Mouse (Mus musculus): ENCODE results near the gene Krt79. TPM values are rescaled to one million over a fixed set of nuclear protein-coding genes. Genes with fewer than 3 reads are reported as not detected.

Gene Krt79
- polyA plus RNA-seq, 1 experiment from 2014 or later, result not detected

DNA sequence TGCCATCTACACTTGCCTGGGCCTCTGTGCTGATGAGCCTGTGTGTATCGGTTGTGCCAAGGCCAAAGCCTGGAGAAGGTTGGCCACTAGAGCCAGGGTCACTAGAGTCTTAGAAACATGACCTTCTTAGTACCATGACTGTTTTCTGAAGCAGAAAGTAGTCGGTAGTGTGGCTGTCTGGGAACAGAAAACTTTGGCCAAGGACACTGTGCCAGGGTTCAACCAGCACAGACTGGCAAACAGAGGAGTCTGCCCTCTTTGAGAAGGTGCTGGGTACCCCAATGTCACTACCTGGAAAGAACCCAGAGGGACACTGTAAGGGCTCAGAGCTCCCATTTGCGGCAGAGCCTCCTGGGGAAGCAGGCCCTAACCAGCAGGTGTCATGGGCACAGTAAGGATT is 36.5 kb upstream of the Krt79 start:
- Histone ChIP-seq H3K4me3 (ENCODE audit: low read depth, low read length) (no peak overlapping the region), H3K4me1 (ENCODE audit: control insufficient read depth, insufficient read depth, low read length) (peaks cover 25% of the 10 kb centered on the region), H3K4me2 (ENCODE audit: low read depth, severe bottlenecking) (peak overlapping the region; percentile 74; the same call in 1 of the 2 replicates), H3K9ac (ENCODE audit: low read length) (peak overlapping the region; percentile 73), H3K9me3 (ENCODE audit: control insufficient read depth, low read length) (no peaks in the 10 kb centered on the region), H3K36me3 (ENCODE audit: control insufficient read depth, insufficient read depth, low read length) (no peaks in the 10 kb centered on the region), H3K27ac (replicated peaks; ENCODE audit: low read depth, low read length) (no peak overlapping the region; the same call in 1 of the 2 replicates), H3K27me3 (ENCODE audit: control insufficient read depth, insufficient read depth, low read length) (no peaks in the 10 kb centered on the region)
- no peak for DNase-seq (ENCODE audit: low spot score)
- WGBS, result 52% methylated on average over 3 of the region's 3 CpGs
- ATAC-seq (ENCODE audit: insufficient number of reproducible peaks, low FRiP score, low TSS enrichment, low read depth), result no peak

DNA sequence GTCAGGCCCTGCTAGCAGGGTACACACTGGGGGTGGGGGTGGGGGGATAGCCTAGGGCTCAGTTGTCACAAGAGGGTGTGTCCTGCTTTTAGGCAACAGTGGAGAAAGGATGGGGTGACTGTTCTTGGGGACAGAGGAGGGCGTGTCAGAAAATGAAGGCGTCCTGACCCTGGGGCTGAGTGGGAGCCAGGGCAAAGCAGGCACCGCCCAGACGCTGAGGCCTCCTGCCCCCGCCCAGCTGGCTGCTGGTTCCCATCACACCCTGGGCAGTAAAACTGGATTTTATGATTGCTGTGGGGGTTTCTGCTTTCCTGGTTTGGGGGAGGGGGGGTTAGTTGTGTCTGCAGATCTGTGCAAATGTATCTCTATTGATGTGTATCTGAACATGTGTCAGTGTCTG is 35.9 kb upstream of the Krt79 start:
- no peaks in the 10 kb centered on the region for H3K27me3 ChIP-seq (ENCODE audit: control insufficient read depth, insufficient read depth, low read length)
- DNase-seq (ENCODE audit: low spot score) (peak; percentile 61), ATAC-seq (ENCODE audit: insufficient number of reproducible peaks, low FRiP score, low TSS enrichment, low read depth) (0 out of 2 replicates have a peak, but pooled peaks have one; percentile 22)
- no peak overlapping the region for H3K9ac ChIP-seq (ENCODE audit: low read length)
- H3K36me3 ChIP-seq (ENCODE audit: control insufficient read depth, insufficient read depth, low read length), result no peaks in the 10 kb centered on the region
- 26% methylated on average over 5 of the region's 5 CpGs for WGBS
- no peak overlapping the region for H3K4me3 ChIP-seq (ENCODE audit: low read depth, low read length)
- H3K27ac ChIP-seq (replicated peaks; ENCODE audit: low read depth, low read length), result 0 out of 2 replicates have a peak overlapping the region, but pooled peaks have one; percentile 8
- no peaks in the 10 kb centered on the region for H3K9me3 ChIP-seq (ENCODE audit: control insufficient read depth, low read length)
- H3K4me2 ChIP-seq (ENCODE audit: low read depth, severe bottlenecking), result no peak overlapping the region
- H3K4me1 ChIP-seq (ENCODE audit: control insufficient read depth, insufficient read depth, low read length), result peaks cover 25% of the 10 kb centered on the region

DNA sequence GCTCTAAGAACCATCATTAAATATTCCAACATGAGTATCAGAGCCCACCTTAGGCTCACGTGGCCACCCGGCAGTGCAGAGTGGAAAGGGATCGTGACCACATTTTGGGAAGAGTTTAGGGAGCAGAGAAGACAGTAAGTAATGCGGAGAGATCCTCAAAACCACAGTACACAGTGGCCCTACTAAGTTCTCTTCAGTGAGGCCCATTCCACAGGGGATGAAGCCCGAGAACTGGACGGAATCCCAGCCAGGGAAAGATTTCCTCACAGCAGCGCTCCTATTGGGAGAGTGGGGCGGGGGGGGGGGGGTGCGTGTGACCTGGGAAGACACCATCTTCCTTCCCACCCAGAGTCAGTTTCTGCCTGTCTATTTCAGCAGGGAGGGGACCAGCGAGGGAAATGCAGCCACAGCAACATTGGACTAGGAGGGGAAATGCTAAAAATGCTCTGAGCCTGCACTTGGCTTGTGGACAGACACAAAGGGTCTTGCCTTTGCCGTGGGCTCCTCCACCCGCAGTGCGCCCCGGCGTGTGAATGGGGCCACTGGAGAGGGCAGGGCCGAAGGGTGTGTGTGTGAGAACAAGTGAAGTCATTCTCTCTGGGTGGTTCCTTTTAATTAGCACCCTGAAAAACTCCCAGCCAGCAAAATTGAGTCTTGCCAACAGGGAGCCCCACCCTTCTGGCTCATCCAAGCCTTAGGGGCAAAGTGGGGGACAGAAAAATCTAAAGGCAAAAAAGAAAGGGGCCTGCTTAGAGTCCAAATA is 34.1 kb upstream of the Krt79 start:
- no peak overlapping the region for H3K4me2 ChIP-seq (ENCODE audit: low read depth, severe bottlenecking)
- DNase-seq (ENCODE audit: low spot score) (no peak), ATAC-seq (ENCODE audit: insufficient number of reproducible peaks, low FRiP score, low TSS enrichment, low read depth) (no peak)
- no peak overlapping the region for H3K27ac ChIP-seq (replicated peaks; ENCODE audit: low read depth, low read length)
- H3K36me3 ChIP-seq (ENCODE audit: control insufficient read depth, insufficient read depth, low read length), result no peaks in the 10 kb centered on the region
- no peaks in the 10 kb centered on the region for H3K9me3 ChIP-seq (ENCODE audit: control insufficient read depth, low read length)
- peaks cover 25% of the 10 kb centered on the region for H3K4me1 ChIP-seq (ENCODE audit: control insufficient read depth, insufficient read depth, low read length)
- no peak overlapping the region for H3K4me3 ChIP-seq (ENCODE audit: low read depth, low read length)
- 65% methylated on average over 16 of the region's 16 CpGs for WGBS
- H3K27me3 ChIP-seq (ENCODE audit: control insufficient read depth, insufficient read depth, low read length), result no peaks in the 10 kb centered on the region
- H3K9ac ChIP-seq (ENCODE audit: low read length), result no peak overlapping the region

DNA sequence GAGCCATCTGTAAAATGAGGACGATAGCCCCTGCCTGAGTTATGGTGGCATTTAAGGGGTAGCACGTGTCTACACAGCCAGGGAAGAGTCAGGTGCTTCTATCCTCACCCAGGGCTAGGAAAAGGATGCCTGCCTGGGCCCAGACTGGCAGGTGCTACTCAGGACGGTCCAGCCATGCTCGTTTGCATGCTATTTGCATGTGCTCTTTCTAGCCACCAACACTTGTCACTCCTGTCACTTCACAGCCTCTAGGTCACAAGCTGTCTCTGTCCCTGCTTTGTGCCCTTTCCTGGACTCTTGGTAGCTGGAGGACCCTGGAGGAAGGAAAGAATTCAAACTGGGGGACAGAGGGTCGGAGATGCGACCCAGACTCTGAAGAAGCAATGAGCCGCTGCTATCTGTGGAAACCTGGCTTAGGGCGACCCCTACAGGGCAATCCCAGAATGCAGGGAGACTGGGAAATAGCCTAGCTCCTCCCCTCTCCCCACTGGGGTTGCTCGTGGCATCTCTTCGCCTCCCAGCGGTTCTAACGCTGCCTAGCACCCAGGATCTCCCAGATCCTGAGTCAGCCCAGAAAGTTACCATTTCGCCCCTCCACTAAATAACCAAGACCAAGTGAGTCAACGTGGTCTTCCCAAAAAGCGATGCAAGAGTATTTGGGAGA is 33.4 kb upstream of the Krt79 start:
- no peaks in the 10 kb centered on the region for H3K27me3 ChIP-seq (ENCODE audit: control insufficient read depth, insufficient read depth, low read length)
- H3K4me1 ChIP-seq (ENCODE audit: control insufficient read depth, insufficient read depth, low read length), result peaks cover 25% of the 10 kb centered on the region
- no peak overlapping the region for H3K9ac ChIP-seq (ENCODE audit: low read length)
- no peak overlapping the region for H3K27ac ChIP-seq (replicated peaks; ENCODE audit: low read depth, low read length)
- H3K4me3 ChIP-seq (ENCODE audit: low read depth, low read length), result no peak overlapping the region
- H3K4me2 ChIP-seq (ENCODE audit: low read depth, severe bottlenecking), result no peak overlapping the region
- H3K36me3 ChIP-seq (ENCODE audit: control insufficient read depth, insufficient read depth, low read length), result no peaks in the 10 kb centered on the region
- no peak for ATAC-seq (ENCODE audit: insufficient number of reproducible peaks, low FRiP score, low TSS enrichment, low read depth)
- no peaks in the 10 kb centered on the region for H3K9me3 ChIP-seq (ENCODE audit: control insufficient read depth, low read length)
- 14% methylated on average over 15 of the region's 15 CpGs for WGBS
- peak; percentile 99 for DNase-seq (ENCODE audit: low spot score)

DNA sequence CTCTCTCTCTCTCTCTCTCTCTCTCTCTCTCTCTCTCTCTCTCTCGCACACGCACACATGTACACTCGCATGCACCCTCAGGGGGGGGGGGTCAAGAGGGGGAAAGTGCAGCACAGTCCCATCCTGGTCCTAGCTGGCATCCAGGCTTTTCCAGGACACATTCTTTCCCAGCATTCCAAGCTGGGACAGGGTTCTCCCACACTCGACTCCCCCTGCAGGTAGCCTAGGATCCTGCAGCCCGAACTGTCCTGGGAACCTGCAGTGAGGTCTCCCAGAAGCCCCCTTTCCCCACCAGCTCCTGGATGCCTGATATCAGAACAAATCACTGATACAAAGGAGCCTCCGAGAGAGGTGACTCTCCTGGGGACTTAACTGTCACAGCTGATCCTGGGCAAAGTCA is 30.4 kb upstream of the Krt79 start:
- no peak overlapping the region for H3K4me3 ChIP-seq (ENCODE audit: low read depth, low read length)

DNA sequence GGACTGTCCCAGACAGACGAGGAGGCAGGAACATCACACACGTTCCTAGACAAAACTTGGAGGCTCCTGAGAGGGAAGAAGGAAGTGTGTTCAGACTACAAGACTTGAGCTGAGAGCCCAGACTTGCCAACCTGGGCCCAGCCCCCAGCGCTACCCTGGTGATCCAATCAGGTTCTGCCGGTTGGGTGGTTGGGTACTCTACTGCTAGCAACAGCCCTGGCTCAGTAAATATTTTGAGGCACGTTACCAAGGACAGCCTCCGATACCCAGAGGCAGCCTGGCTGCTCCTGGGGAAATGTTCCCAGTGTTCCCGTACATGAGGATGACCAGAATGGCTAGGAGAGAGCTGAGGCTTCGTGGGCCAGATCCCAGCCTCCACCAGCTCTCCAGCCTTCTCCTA is 26.7 kb upstream of the Krt79 start:
- no peak overlapping the region for H3K9ac ChIP-seq (ENCODE audit: low read length)
- no peak overlapping the region for H3K4me3 ChIP-seq (ENCODE audit: low read depth, low read length)
- no peaks in the 10 kb centered on the region for H3K9me3 ChIP-seq (ENCODE audit: control insufficient read depth, low read length)
- H3K27ac ChIP-seq (replicated peaks; ENCODE audit: low read depth, low read length), result no peak overlapping the region
- no peaks in the 10 kb centered on the region for H3K36me3 ChIP-seq (ENCODE audit: control insufficient read depth, insufficient read depth, low read length)
- ATAC-seq (ENCODE audit: insufficient number of reproducible peaks, low FRiP score, low TSS enrichment, low read depth), result no peak
- WGBS, result 80% methylated on average over 8 of the region's 8 CpGs
- H3K27me3 ChIP-seq (ENCODE audit: control insufficient read depth, insufficient read depth, low read length), result no peaks in the 10 kb centered on the region
- H3K4me1 ChIP-seq (ENCODE audit: control insufficient read depth, insufficient read depth, low read length), result no peaks in the 10 kb centered on the region
- no peak for DNase-seq (ENCODE audit: low spot score)
- H3K4me2 ChIP-seq (ENCODE audit: low read depth, severe bottlenecking), result no peak overlapping the region

More for the DNA sequence above, 30.4 kb upstream of the Krt79 start:
- no peaks in the 10 kb centered on the region for H3K9me3 ChIP-seq (ENCODE audit: control insufficient read depth, low read length)
- H3K4me1 ChIP-seq (ENCODE audit: control insufficient read depth, insufficient read depth, low read length), result peaks cover under 1% of the 10 kb centered on the region
- DNase-seq (ENCODE audit: low spot score) (peak; percentile 86), ATAC-seq (ENCODE audit: insufficient number of reproducible peaks, low FRiP score, low TSS enrichment, low read depth) (no peak)
- H3K9ac ChIP-seq (ENCODE audit: low read length), result no peak overlapping the region
- H3K27ac ChIP-seq (replicated peaks; ENCODE audit: low read depth, low read length), result no peak overlapping the region
- no peak overlapping the region for H3K4me2 ChIP-seq (ENCODE audit: low read depth, severe bottlenecking)
- no peaks in the 10 kb centered on the region for H3K27me3 ChIP-seq (ENCODE audit: control insufficient read depth, insufficient read depth, low read length)
- no peaks in the 10 kb centered on the region for H3K36me3 ChIP-seq (ENCODE audit: control insufficient read depth, insufficient read depth, low read length)
- WGBS, result 9% methylated on average over 3 of the region's 6 CpGs

DNA sequence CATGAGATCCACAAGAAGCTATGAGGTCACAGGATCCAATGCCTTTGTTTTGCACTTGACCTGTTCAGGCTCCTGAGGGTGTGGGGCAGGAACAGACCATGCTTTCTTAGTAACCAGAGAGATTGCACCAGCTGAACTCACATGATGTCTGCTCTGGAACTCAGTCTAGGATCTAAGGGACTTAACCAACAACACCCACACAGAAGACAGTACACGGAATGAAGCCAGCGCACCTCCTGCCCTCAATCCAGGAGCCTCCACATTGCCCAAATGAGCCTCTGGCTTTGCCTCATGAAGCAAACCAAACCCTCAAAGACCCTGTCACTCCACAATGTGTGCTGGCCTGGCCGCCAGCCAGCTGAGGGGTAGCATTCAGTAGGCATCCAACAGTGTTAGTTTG is 18.8 kb upstream of the Krt79 start:
- Histone ChIP-seq H3K9ac (ENCODE audit: low read length) (no peak overlapping the region), H3K9me3 (ENCODE audit: control insufficient read depth, low read length) (no peaks in the 10 kb centered on the region), H3K27me3 (ENCODE audit: control insufficient read depth, insufficient read depth, low read length) (no peaks in the 10 kb centered on the region), H3K4me1 (ENCODE audit: control insufficient read depth, insufficient read depth, low read length) (no peaks in the 10 kb centered on the region), H3K36me3 (ENCODE audit: control insufficient read depth, insufficient read depth, low read length) (no peaks in the 10 kb centered on the region), H3K27ac (replicated peaks; ENCODE audit: low read depth, low read length) (no peak overlapping the region), H3K4me2 (ENCODE audit: low read depth, severe bottlenecking) (no peak overlapping the region), H3K4me3 (ENCODE audit: low read depth, low read length) (no peak overlapping the region)
- ATAC-seq (ENCODE audit: insufficient number of reproducible peaks, low FRiP score, low TSS enrichment, low read depth) (no peak), DNase-seq (ENCODE audit: low spot score) (no peak)
- 92% methylated on average over 3 of the region's 3 CpGs for whole genome bisulfite sequencing

DNA sequence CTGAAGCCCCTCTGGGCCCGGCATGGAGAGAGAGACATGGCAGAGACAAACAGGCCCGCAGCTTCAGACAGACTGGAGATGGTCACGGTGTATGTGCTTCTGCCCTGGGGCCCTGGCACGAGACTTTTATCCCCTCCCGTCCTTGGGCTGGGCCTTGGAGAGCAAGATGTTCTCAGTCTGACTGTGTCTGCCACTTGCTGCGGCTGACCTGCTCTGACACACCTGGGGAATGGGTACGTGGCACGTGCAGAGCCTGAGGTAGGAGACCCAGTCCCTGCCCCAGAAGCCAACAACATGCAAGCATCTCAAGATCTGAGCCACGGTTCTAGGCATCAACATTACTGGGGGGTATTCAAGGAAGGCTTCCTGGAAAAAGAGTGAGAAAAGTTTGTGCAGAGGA is 14.1 kb upstream of the Krt79 start, which contains the start of gene Krt78:
Gene Krt78 (minus strand): TSS at position 101 of the 400 bp plus-strand sequence.
- no peak for ATAC-seq (ENCODE audit: insufficient number of reproducible peaks, low FRiP score, low TSS enrichment, low read depth)
- Histone ChIP-seq H3K9me3 (ENCODE audit: control insufficient read depth, low read length) (no peaks in the 10 kb centered on the region), H3K27ac (replicated peaks; ENCODE audit: low read depth, low read length) (no peak within 1 kb of the TSS), H3K4me2 (ENCODE audit: low read depth, severe bottlenecking) (no peak within 1 kb of the TSS), H3K4me3 (ENCODE audit: low read depth, low read length) (no peak within 1 kb of the TSS), H3K27me3 (ENCODE audit: control insufficient read depth, insufficient read depth, low read length) (no peaks in the 10 kb centered on the region), H3K9ac (ENCODE audit: low read length) (no peak within 1 kb of the TSS), H3K4me1 (ENCODE audit: control insufficient read depth, insufficient read depth, low read length) (no peaks in the 10 kb centered on the region), H3K36me3 (ENCODE audit: control insufficient read depth, insufficient read depth, low read length) (no peaks in the 10 kb centered on the region)
- DNase-seq (ENCODE audit: low spot score), result no peak
- WGBS, result 86% methylated on average over 9 of the region's 9 CpGs

Measured in limb, embryonic 11.5 days (tissue).